Mouse (Mus musculus) liver, embryonic 16.5 days (tissue): ENCODE data around the gene Trex1. TPM values are rescaled to one million over a fixed set of nuclear protein-coding genes. Genes with fewer than 3 reads are reported as not detected.

Experiments
- ATAC-seq: fragments of 200-750 bp; cut with Nextera tagmentation; 2 replicates; pipeline ENCODE4 v1.8.0; 2017; ENCODE audit warnings: low read depth, mild to moderate bottlenecking, moderate number of reproducible peaks, moderate library complexity
- H3K27ac ChIP-seq: fragments of 300-500 bp; sonication (generic); 2 replicates; pipeline ENCODE4 v1.5.1; 2014; ENCODE audit warnings: mild to moderate bottlenecking, low read length
- H3K27me3 ChIP-seq: fragments of 300-500 bp; sonication (generic); 2 replicates; pipeline ENCODE4 v1.6.1; 2014; ENCODE audit warnings: low read depth, low read length, mixed read lengths; ENCODE audit not compliant: control insufficient read depth, insufficient read depth
- H3K36me3 ChIP-seq: fragments of 300-500 bp; sonication (generic); 2 replicates; pipeline ENCODE4 v1.6.1; 2014; ENCODE audit warnings: mild to moderate bottlenecking; ENCODE audit not compliant: control insufficient read depth, insufficient read depth
- H3K4me1 ChIP-seq: fragments of 300-500 bp; sonication (generic); 2 replicates; pipeline ENCODE4 v1.6.1; 2014; ENCODE audit warnings: low read depth, low read length, mixed read lengths; ENCODE audit not compliant: control insufficient read depth
- H3K4me2 ChIP-seq: fragments of 300-500 bp; sonication (generic); 2 replicates; pipeline ENCODE4 v1.6.1; 2014; ENCODE audit warnings: low read depth, low read length, mixed read lengths
- H3K4me3 ChIP-seq: fragments of 300-500 bp; sonication (generic); 2 replicates; pipeline ENCODE4 v1.5.1; 2014; ENCODE audit warnings: low read depth, mild to moderate bottlenecking, low read length
- H3K9ac ChIP-seq: fragments of 300-500 bp; sonication (generic); 2 replicates; pipeline ENCODE4 v1.6.1; 2014; ENCODE audit warnings: low read depth, low read length
- H3K9me3 ChIP-seq: fragments of 300-500 bp; sonication (generic); replicated peaks from 2 replicates; pipeline ENCODE4 v1.6.1; 2016; ENCODE audit warnings: low read length; ENCODE audit not compliant: control insufficient read depth
- WGBS: fragments of 180-500 bp; shearing (Covaris S2); extraction: QIAGEN DNeasy Blood & Tissue Kit; methylation state at CpG from one replicate; pipeline ENCODE4 v1.1.7; 2014; ENCODE audit not compliant: insufficient replicate concordance; 5-methylcytosine and 5-hydroxymethylcytosine counted together
- polyA plus RNA-seq: library from polyadenylated mRNA; unstranded; fragments of >200 nt; fragmentation: Nextera tagmentation; extraction: Ambion mirVana; gene quantifications from 2 replicates; pipeline ENCODE4 v1.2.1, GENCODE M21; 2015

Gene Trex1
- polyA plus RNA-seq, 1 experiment from 2014 or later: 7.4 TPM

- H3K27ac ChIP-seq: no peak overlapping the region
- H3K4me3 ChIP-seq: no peak overlapping the region
- H3K9me3 ChIP-seq: no peaks in the 10 kb centered on the region
- no peak overlapping the region for H3K9ac ChIP-seq
- 80% methylated on average over 3 of the region's 3 CpGs for WGBS
- H3K36me3 ChIP-seq: 0 out of 2 replicates have a peak, but pooled peaks cover 5% of the 10 kb centered on the region
- no peak for ATAC-seq
- peak overlapping the region; percentile 76 for H3K4me2 ChIP-seq
- no peaks in the 10 kb centered on the region for H3K27me3 ChIP-seq
- peaks cover 21% of the 10 kb centered on the region for H3K4me1 ChIP-seq
These were observed 21.0 kb upstream of the Trex1 start for GRCm38 (mm10) chr9:109080516-109080915.

DNA sequence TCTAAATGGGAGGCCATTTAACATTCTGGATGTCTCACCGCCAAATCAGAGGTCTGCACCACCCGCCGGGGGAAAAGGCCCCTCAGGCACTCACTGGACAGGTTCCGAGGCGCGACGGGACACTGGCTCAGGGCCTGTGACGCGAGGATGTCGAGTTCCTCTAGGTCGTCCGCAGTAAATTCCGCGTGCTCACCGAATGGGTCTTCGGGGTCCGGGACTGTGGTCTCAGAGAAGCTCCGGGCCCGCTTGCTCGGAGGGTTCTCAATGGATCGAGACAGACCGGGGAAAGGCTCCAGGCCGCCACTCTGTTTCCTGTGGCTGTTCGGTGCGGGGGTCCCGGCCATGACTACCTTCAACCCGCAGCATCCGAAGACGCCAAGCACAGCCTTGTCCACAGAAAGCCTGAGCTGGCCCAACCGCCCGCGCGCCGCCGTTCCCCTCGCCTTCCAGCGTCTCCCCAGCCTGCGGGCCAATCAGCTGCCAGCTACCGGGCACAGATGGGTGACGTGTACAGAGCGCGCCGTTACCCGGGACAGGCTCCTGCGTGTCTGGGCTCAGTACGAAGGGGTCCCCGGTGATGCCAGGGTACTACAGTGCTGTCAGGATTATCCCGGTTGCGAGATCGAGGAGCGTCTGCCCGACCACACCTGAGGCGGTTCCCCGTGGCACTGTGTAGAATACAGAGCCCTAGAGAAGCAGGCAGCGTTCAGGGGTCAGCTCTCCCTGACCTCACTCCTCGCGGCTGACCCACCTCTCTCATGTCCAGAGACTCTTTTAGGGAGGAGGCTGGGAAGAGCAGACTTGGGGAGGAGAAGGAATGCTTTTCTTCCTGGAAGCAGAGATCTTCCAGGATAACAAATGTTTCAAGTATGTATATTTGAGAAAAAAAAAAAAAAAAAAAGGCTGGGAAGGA lies 14.4 kb upstream of the Trex1 start, which contains the start of gene Atrip:
Gene Atrip, minus strand, starts transcription at position 464 of the 913 bp plus-strand sequence.
- peak; percentile 100 for ATAC-seq
- under 1% methylated on average over 57 of the region's 57 CpGs for WGBS
- H3K4me1 ChIP-seq: peaks cover 13% of the 10 kb centered on the region
- peak within 1 kb of the TSS; percentile 98 for H3K4me2 ChIP-seq
- peak within 1 kb of the TSS; percentile 86 for H3K9ac ChIP-seq
- H3K9me3 ChIP-seq: no peaks in the 10 kb centered on the region
- peaks cover 6% of the 10 kb centered on the region for H3K36me3 ChIP-seq
- peak within 1 kb of the TSS; percentile 86 for H3K4me3 ChIP-seq
- peak within 1 kb of the TSS; percentile 62 for H3K27ac ChIP-seq
- H3K27me3 ChIP-seq: no peaks in the 10 kb centered on the region

GRCm38 (mm10) chr9:109068095-109068735 lies 8.7 kb upstream of the Trex1 start:
- H3K9ac ChIP-seq: no peak overlapping the region
- peak; percentile 48; the same call in 1 of the 2 replicates for ATAC-seq

DNA sequence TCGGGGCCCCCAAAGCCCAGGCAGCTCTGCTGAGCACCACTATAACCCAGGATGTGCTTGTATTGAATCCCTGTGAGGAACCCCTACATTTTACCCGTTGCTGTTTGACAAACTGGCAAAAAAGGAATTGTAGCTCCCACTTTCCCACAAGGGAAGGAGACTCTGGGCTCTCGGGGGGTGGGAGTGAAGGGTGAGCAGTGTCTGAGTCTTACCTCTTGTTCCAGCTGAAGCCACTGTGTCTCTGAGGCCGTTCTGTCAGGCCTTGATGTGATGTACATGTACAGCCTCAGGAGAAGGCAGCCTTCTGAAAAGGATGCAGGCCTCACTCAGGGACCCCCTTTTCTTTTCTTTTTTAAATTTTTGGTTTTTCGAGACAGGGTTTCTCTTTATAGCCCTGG lies 1.4 kb upstream of the Trex1 start:
- H3K9ac ChIP-seq: no peak overlapping the region
- H3K9me3 ChIP-seq: no peaks in the 10 kb centered on the region
- H3K4me2 ChIP-seq: no peak overlapping the region
- no peak for ATAC-seq
- 80% methylated on average over 5 of the region's 5 CpGs for WGBS
- no peak overlapping the region for H3K4me3 ChIP-seq
- H3K27ac ChIP-seq: no peak overlapping the region
- H3K27me3 ChIP-seq: no peaks in the 10 kb centered on the region
- peaks cover 9% of the 10 kb centered on the region for H3K36me3 ChIP-seq
- H3K4me1 ChIP-seq: peaks cover 13% of the 10 kb centered on the region

More at GRCm38 (mm10) chr9:109068095-109068735, 8.7 kb upstream of the Trex1 start:
- Histone ChIP-seq H3K9me3 (no peaks in the 10 kb centered on the region), H3K27me3 (no peaks in the 10 kb centered on the region), H3K4me1 (peaks cover 7% of the 10 kb centered on the region), H3K4me2 (no peak overlapping the region), H3K27ac (no peak overlapping the region), H3K4me3 (no peak overlapping the region), H3K36me3 (peaks cover 14% of the 10 kb centered on the region)
- WGBS: 85% methylated on average over 3 of the region's 3 CpGs

GRCm38 (mm10) chr9:109060184-109060897 lies 807 bp upstream of the Trex1 start:
- 81% methylated on average over 16 of the region's 16 CpGs for WGBS
- no peak overlapping the region for H3K4me2 ChIP-seq
- ATAC-seq: no peak
- H3K9me3 ChIP-seq: no peaks in the 10 kb centered on the region
- H3K27ac ChIP-seq: no peak overlapping the region
- H3K36me3 ChIP-seq: peaks cover 7% of the 10 kb centered on the region
- no peak overlapping the region for H3K4me3 ChIP-seq
- H3K9ac ChIP-seq: no peak overlapping the region
- H3K27me3 ChIP-seq: no peaks in the 10 kb centered on the region
- peaks cover 15% of the 10 kb centered on the region for H3K4me1 ChIP-seq

- H3K9ac ChIP-seq: no peak overlapping the region
- H3K27me3 ChIP-seq: no peaks in the 10 kb centered on the region
- H3K36me3 ChIP-seq: no peaks in the 10 kb centered on the region
- H3K4me2 ChIP-seq: peak overlapping the region; percentile 72; the same call in 1 of the 2 replicates
- ATAC-seq: no peak
- 83% methylated on average over 19 of the region's 19 CpGs for WGBS
- peak overlapping the region; percentile 54 for H3K4me3 ChIP-seq
- peaks cover 27% of the 10 kb centered on the region for H3K4me1 ChIP-seq
- no peaks in the 10 kb centered on the region for H3K9me3 ChIP-seq
- H3K27ac ChIP-seq: no peak overlapping the region
These were observed 1.3 kb downstream of the Trex1 start for GRCm38 (mm10) chr9:109058006-109058765.

GRCm38 (mm10) chr9:109057543-109057942 lies 2.0 kb downstream of the Trex1 start:
- no peak overlapping the region for H3K9ac ChIP-seq
- 83% methylated on average over 5 of the region's 5 CpGs for WGBS
- H3K4me2 ChIP-seq: no peak overlapping the region
- no peak overlapping the region for H3K27ac ChIP-seq
- no peaks in the 10 kb centered on the region for H3K9me3 ChIP-seq
- no peak overlapping the region for H3K4me3 ChIP-seq
- peaks cover 27% of the 10 kb centered on the region for H3K4me1 ChIP-seq
- H3K36me3 ChIP-seq: no peaks in the 10 kb centered on the region
- no peaks in the 10 kb centered on the region for H3K27me3 ChIP-seq
- no peak for ATAC-seq

DNA sequence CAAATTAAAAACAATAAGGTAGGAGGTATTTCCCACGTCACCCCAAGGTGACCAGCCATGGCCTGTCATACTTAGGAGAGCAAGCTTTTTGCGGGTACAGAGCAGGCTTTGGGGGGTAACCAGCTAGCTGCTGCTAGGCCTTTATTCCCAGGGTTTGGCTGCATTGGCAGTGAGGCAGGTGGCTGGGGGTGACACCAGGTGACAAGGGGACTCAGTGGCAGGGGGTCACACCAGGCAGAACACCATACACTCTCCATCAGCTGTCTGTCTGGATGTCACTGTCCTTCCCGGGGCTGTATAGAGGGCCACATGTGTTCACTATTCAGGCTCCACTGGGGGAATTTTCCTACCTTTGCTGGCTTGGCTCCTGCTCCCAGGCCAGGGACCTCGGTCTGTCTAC lies 2.6 kb downstream of the Trex1 start:
- Histone ChIP-seq H3K27ac (no peak overlapping the region), H3K27me3 (no peaks in the 10 kb centered on the region)
- 68% methylated on average over 4 of the region's 4 CpGs for WGBS

More for the DNA sequence above, 2.6 kb downstream of the Trex1 start:
- H3K4me1 ChIP-seq: peaks cover 27% of the 10 kb centered on the region
- no peaks in the 10 kb centered on the region for H3K36me3 ChIP-seq
- no peak overlapping the region for H3K4me2 ChIP-seq
- ATAC-seq: no peak
- H3K4me3 ChIP-seq: no peak overlapping the region
- H3K9ac ChIP-seq: no peak overlapping the region
- no peaks in the 10 kb centered on the region for H3K9me3 ChIP-seq
